Mouse (Mus musculus) stomach, postnatal 0 days (tissue): Measurements from ENCODE around the gene Fuca2.

Experiments used
- CTCF ChIP-seq: IDR thresholded peaks from 2 replicates; pipeline ENCODE4 v1.5.1; 2016; ENCODE audit warnings: antibody characterized with exemption, low read depth, mild to moderate bottlenecking, moderate library complexity
- EP300 ChIP-seq: optimal IDR thresholded peaks from 2 replicates; pipeline ENCODE3; 2016; ENCODE audit warnings: antibody characterized with exemption

DNA sequence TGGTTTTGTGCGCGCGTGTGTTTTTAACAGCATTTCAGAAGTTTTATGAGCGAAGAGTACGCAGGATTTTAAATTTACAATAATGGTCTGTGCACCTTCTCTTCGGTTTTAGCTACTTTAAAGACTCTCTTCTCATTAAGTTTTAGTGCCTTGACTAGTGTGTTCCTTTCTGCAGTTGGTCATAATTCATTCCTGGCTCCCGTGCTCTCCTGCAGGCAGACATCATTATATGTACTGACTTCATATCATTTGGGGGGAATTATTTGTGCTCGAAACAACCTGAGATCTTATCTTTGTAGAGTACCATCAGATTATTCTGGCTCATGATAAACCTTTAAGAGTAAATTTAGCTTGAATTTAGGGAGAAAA, 65.7 kb downstream of the Fuca2 start:
- TF ChIP-seq CTCF = no peak
- no peak for TF ChIP-seq EP300
